Mouse (Mus musculus) intestine, postnatal 0 days (tissue): Measurements from ENCODE around the gene Nr6a1. TPM values are rescaled to one million over a fixed set of nuclear protein-coding genes. Genes with fewer than 3 reads are reported as not detected.

Source experiments
- ATAC-seq: fragments of 200-750 bp; cut with Nextera tagmentation; 2 replicates; pipeline ENCODE4 v1.8.0; 2017; ENCODE audit warnings: mild to moderate bottlenecking, moderate TSS enrichment, moderate library complexity
- H3K27ac ChIP-seq: fragments of 300-500 bp; sonication (generic); 2 replicates; pipeline ENCODE4 v1.5.1; 2014; ENCODE audit warnings: mild to moderate bottlenecking, low read depth, low read length, moderate library complexity
- H3K27me3 ChIP-seq: fragments of 300-500 bp; sonication (generic); replicated peaks from 2 replicates; pipeline ENCODE4 v1.6.1; 2014; ENCODE audit warnings: low read length, mixed read lengths; ENCODE audit not compliant: control insufficient read depth, insufficient read depth
- H3K36me3 ChIP-seq: fragments of 300-500 bp; sonication (generic); 2 replicates; pipeline ENCODE4 v1.6.1; 2014; ENCODE audit warnings: mild to moderate bottlenecking, moderate library complexity; ENCODE audit not compliant: control insufficient read depth, insufficient read depth
- H3K4me1 ChIP-seq: fragments of 300-500 bp; sonication (generic); replicated peaks from 2 replicates; pipeline ENCODE4 v1.6.1; 2014; ENCODE audit warnings: antibody characterized with exemption, low read length, mixed read lengths; ENCODE audit not compliant: control insufficient read depth, insufficient read depth
- H3K4me2 ChIP-seq: fragments of 300-500 bp; sonication (generic); replicated peaks from 2 replicates; pipeline ENCODE4 v1.6.1; 2014; ENCODE audit warnings: low read depth, mild to moderate bottlenecking, moderate library complexity
- H3K4me3 ChIP-seq: fragments of 300-500 bp; sonication (generic); 2 replicates; pipeline ENCODE4 v1.5.1; 2014; ENCODE audit warnings: low read depth, low read length
- H3K9ac ChIP-seq: fragments of 300-500 bp; sonication (generic); 2 replicates; pipeline ENCODE4 v1.6.1; 2014; ENCODE audit warnings: mild to moderate bottlenecking, low read depth, low read length
- H3K9me3 ChIP-seq: fragments of 300-500 bp; sonication (generic); 2 replicates; pipeline ENCODE4 v1.6.1; 2016; ENCODE audit warnings: mixed run types; ENCODE audit not compliant: control insufficient read depth
- CTCF ChIP-seq: sonication (generic); IDR thresholded peaks from 2 replicates; pipeline ENCODE4 v1.5.1; 2016; ENCODE audit warnings: low read depth, mild to moderate bottlenecking, control low read depth, antibody characterized with exemption, moderate library complexity
- WGBS: fragments of 180-500 bp; shearing (Covaris S2); extraction: QIAGEN DNeasy Blood & Tissue Kit; methylation state at CpG from one replicate; pipeline ENCODE4 v1.1.7; 2014; 5-methylcytosine and 5-hydroxymethylcytosine counted together
- polyA plus RNA-seq: library from polyadenylated mRNA; unstranded; fragments of >200 nt; fragmentation: Nextera tagmentation; extraction: Ambion mirVana; gene quantifications from 2 replicates; pipeline ENCODE4 v1.2.1, GENCODE M21; 2015

Gene Nr6a1
- polyA plus RNA-seq, 1 experiment from 2014 or later, result 1.7 TPM

DNA sequence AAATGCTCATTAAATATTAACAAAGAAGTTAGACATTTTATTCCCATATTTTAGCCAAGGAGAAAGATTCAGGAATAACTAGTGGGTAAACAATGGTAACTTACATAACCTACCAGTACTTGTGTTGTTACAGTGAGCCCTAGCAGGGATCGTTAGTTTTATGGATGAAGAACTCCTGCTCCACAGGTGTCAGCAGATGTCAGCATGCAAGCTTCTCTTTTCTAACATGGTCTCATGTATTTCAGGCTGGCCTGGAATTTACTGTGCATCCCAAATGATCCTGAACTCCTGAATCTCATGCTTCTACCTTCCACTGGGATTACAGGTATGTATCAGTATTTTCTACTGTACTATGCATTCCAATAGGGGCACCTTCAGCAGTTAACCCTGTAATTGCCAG lies 54.8 kb downstream of the Nr6a1 start:
- no peak for ATAC-seq
- Histone ChIP-seq H3K27me3 (no peaks in the 10 kb centered on the region), H3K36me3 (no peaks in the 10 kb centered on the region), H3K4me3 (no peak overlapping the region), H3K4me2 (no peak overlapping the region), H3K27ac (no peak overlapping the region), H3K9me3 (no peaks in the 10 kb centered on the region), H3K4me1 (no peaks in the 10 kb centered on the region), H3K9ac (no peak overlapping the region)
- 23% methylated on average over 1 of the region's 1 CpGs for WGBS
- TF ChIP-seq CTCF, result no peak

- H3K4me2 ChIP-seq, result no peak overlapping the region
- WGBS, result 63% methylated on average over 1 of the region's 1 CpGs
- no peaks in the 10 kb centered on the region for H3K4me1 ChIP-seq
Measured at GRCm38 (mm10) chr2:38866711-38867110, 60.8 kb downstream of the Nr6a1 start.

DNA sequence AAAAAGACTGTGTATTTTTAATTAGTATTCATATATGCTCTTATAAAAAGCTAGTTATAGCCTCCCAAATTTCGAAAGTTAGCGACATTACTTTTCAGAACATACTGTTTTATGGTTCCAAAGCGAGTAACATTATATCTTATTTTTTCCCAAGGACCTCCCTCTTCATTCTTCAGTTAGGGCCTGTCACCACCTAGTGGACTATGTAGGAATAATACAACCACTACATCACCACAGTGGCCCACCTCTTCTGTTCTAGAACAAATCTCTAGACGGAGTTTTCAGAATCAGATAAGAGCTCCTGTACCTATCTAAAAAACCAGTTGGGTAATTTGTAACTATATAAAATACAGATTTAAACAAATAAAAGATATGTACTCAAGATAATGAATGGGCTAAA lies 63.5 kb downstream of the Nr6a1 start:
- H3K9me3 ChIP-seq, result no peaks in the 10 kb centered on the region
- no peak overlapping the region for H3K9ac ChIP-seq
- WGBS, result 42% methylated on average over 4 of the region's 4 CpGs
- peak; percentile 86 for TF ChIP-seq CTCF
- no peaks in the 10 kb centered on the region for H3K36me3 ChIP-seq
- H3K4me2 ChIP-seq, result no peak overlapping the region
- no peaks in the 10 kb centered on the region for H3K27me3 ChIP-seq
- H3K4me3 ChIP-seq, result no peak overlapping the region
- H3K4me1 ChIP-seq, result no peaks in the 10 kb centered on the region
- peak; percentile 49; the same call in 1 of the 2 replicates for ATAC-seq
- no peak overlapping the region for H3K27ac ChIP-seq

More at GRCm38 (mm10) chr2:38866711-38867110, 60.8 kb downstream of the Nr6a1 start:
- Histone ChIP-seq H3K27me3 (no peaks in the 10 kb centered on the region), H3K27ac (no peak overlapping the region), H3K9me3 (no peaks in the 10 kb centered on the region), H3K9ac (no peak overlapping the region), H3K36me3 (no peaks in the 10 kb centered on the region), H3K4me3 (no peak overlapping the region)
- no peak for ATAC-seq
- TF ChIP-seq CTCF, result no peak

DNA sequence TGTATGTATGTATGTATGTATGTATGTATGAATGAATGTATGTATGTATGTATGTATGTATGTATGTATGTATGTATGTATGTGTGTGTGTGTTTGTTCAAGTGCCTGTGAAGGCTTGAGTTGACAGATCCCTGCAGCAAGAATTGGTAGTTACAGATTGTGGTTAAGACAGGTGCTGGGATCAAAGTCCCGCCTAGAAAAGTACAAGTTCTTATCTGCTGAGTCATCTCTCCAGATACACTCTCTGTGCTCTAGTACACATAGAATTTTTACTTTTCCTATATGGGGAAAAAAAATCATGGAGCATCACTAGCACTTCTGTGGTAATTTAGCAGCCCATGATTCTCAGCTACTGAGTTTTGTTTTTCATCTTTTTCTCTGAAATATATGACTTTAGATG lies 75.7 kb downstream of the Nr6a1 start:
- no peak overlapping the region for H3K4me3 ChIP-seq
- no peaks in the 10 kb centered on the region for H3K9me3 ChIP-seq
- ATAC-seq, result 0 out of 2 replicates have a peak, but pooled peaks have one; percentile 43
- H3K9ac ChIP-seq, result no peak overlapping the region
- H3K36me3 ChIP-seq, result no peaks in the 10 kb centered on the region
- no peak for TF ChIP-seq CTCF
- H3K4me1 ChIP-seq, result no peaks in the 10 kb centered on the region; the same call in 1 of the 2 replicates
- no peak overlapping the region for H3K4me2 ChIP-seq
- H3K27me3 ChIP-seq, result no peaks in the 10 kb centered on the region
- 48% methylated on average over 1 of the region's 1 CpGs for WGBS
- no peak overlapping the region for H3K27ac ChIP-seq

DNA sequence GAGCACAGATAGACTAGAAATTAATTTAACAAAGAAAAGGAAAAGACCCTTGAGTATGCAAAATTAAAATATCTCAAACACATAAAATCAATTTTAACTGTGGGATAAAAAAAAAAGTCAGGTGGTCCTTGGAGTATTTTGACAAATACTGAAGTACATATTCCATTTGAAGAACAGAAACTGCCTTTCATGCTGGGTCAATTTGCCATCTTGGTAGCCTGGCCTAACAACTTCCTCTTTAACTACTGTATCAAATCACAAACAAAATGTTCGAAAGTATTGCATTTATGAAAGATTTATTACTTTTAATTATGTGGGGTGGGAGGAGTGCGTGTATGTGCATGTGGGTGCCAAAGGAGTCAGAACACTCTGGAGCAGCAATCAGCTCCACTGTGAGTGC lies 81.2 kb downstream of the Nr6a1 start:
- no peaks in the 10 kb centered on the region for H3K27me3 ChIP-seq
- H3K4me2 ChIP-seq, result no peak overlapping the region
- no peaks in the 10 kb centered on the region for H3K9me3 ChIP-seq
- no peak for TF ChIP-seq CTCF
- H3K9ac ChIP-seq, result no peak overlapping the region
- no peaks in the 10 kb centered on the region for H3K4me1 ChIP-seq
- WGBS, result 86% methylated on average over 2 of the region's 2 CpGs
- no peak overlapping the region for H3K27ac ChIP-seq
- no peak overlapping the region for H3K4me3 ChIP-seq
- H3K36me3 ChIP-seq, result no peaks in the 10 kb centered on the region; the same call in 1 of the 2 replicates
- ATAC-seq, result no peak

DNA sequence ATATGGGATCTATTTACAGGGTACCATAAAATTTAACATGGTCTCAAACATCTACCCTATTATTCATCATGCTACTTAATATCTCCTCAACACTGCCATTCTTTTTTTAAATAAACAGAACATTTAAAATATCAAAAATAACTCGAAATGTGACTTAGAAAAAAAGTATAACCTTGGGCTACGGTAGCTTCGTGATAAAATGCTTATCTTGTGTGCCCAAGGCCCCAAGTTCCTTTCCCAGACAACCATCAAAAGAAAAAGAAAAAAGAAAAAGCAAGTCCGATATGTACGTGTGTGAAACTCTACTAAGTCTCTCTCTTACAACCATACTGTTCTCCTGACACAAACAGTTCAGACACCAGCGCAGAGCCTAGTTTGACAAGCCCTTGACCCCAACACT lies 92.0 kb downstream of the Nr6a1 start:
- Histone ChIP-seq H3K4me3 (no peak overlapping the region), H3K4me2 (no peak overlapping the region), H3K36me3 (no peaks in the 10 kb centered on the region), H3K4me1 (no peaks in the 10 kb centered on the region), H3K27me3 (no peaks in the 10 kb centered on the region), H3K9me3 (no peaks in the 10 kb centered on the region), H3K9ac (no peak overlapping the region), H3K27ac (no peak overlapping the region)
- WGBS, result 61% methylated on average over 6 of the region's 6 CpGs
- no peak for ATAC-seq
- TF ChIP-seq CTCF, result no peak

DNA sequence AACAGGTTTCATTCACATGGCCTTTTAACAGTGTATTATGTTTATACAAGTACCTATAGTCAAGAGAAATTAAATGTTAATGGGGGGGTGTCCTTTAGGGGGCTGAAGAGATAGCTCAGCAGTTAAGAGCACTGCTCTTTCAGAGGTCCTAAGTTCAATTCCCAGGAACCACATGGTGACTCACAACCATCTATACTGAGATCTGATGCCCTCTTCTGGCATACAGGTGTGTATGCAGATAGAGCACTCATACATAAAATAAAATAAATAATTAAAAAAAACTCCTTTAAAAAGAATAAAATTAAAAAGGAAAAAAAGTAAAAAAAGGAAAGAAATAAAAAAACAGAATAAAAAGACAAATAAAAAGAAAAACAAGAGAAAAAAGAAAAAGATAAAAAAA lies 95.5 kb downstream of the Nr6a1 start:
- no peak overlapping the region for H3K27ac ChIP-seq
- H3K4me1 ChIP-seq, result peaks cover 4% of the 10 kb centered on the region; the same call in 1 of the 2 replicates
- H3K27me3 ChIP-seq, result no peaks in the 10 kb centered on the region
- ATAC-seq, result no peak
- H3K4me3 ChIP-seq, result no peak overlapping the region
- no peaks in the 10 kb centered on the region for H3K36me3 ChIP-seq
- H3K9ac ChIP-seq, result no peak overlapping the region
- H3K4me2 ChIP-seq, result no peak overlapping the region
- no peaks in the 10 kb centered on the region for H3K9me3 ChIP-seq
- peak; percentile 54 for TF ChIP-seq CTCF
